Mouse (Mus musculus) E14TG2a.4 (cell line): ENCODE results near the gene Epb41l4b.

Experiments
- CTCF ChIP-seq: conservative IDR thresholded peaks from 2 replicates; pipeline ENCODE4 v1.5.1; 2014; ENCODE audit warnings: low read length
- NANOG ChIP-seq: IDR thresholded peaks from 2 replicates; pipeline ENCODE4 v1.6.1; 2014; ENCODE audit warnings: borderline replicate concordance, low read length, mixed read lengths
- POU5F1 ChIP-seq: IDR thresholded peaks from 2 replicates; pipeline ENCODE4 v1.6.1; 2014; ENCODE audit warnings: low read length, borderline replicate concordance

DNA sequence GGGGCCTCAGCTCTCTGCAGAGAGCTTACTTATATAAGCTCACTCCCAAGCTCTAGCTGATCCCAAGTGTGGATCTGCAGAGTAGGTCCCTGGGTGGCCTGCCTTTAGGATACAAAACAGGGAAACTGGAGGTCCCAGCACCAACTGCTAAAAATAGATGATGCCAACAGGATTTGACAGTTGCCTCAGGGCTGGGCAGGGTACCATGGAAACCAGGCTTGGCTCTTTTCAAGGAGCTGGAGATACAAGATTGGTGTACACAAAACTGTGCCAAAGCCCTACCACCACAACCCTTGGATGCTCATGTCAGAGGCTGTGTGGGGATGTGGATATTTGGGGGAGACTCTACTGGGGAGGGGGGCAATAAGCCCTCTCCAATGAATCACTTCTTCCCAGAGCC is 47.7 kb downstream of the Epb41l4b start:
- no peak for TF ChIP-seq CTCF
- TF ChIP-seq NANOG = no peak
- TF ChIP-seq POU5F1 = no peak
